Mouse (Mus musculus) large intestine, adult 2 months (tissue): ENCODE data around the gene Fbxw8. TPM values are rescaled to one million over a fixed set of nuclear protein-coding genes. Genes with fewer than 3 reads are reported as not detected.
A peak's percentile ranks its signal among the peaks of the same experiment; 100 is the strongest.

ENCODE experiments used
- DNase-seq: peaks from one replicate; pipeline ENCODE4 v3.0.0-alpha.2; 2012; ENCODE audit warnings: low read depth, low spot score
- WGBS: fragments of 180-500 bp; shearing (Covaris S2); methylation state at CpG from one replicate; pipeline ENCODE4 v1.1.7; 2018; 5-methylcytosine and 5-hydroxymethylcytosine counted together
- polyA plus RNA-seq: library from polyadenylated mRNA; depleted of rRNA; stranded (reverse); fragments of >200 nt; gene quantifications from 2 replicates; pipeline ENCODE4 v1.2.3, GENCODE M21; 2012

Gene Fbxw8
- polyA plus RNA-seq, 1 experiment: 29.4 TPM

DNA sequence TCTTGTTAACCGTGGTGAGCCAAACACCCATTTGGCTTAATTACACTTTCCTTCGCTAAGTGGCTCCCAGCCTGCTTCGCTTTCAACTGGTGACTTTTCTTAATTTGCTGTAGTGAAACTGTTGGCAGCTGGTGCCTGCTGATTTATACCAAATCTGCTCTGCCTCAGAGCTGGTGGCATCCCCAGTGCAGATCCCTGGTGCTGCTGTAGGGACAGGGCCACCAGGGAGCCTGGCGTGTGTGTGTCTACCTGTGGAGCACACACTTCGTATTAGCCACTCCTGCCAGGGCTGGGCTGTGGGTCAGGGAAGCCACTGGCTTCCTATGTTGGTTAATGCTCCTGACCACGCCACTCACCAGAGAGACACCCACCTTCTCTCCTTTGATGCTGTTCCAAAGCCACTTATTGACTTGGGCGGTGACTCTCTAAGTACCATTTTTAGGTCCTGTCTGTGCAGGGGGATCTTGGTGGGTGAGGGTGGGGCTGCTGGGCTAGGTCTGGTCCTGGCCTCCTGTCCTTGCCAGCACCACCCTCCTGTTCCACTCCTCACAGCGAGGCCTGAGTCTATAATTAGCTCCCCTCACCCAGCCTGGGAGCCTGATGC is 97.7 kb downstream of the Fbxw8 start:
- no peak for DNase-seq
- 41% methylated on average over 8 of the region's 8 CpGs for WGBS

DNA sequence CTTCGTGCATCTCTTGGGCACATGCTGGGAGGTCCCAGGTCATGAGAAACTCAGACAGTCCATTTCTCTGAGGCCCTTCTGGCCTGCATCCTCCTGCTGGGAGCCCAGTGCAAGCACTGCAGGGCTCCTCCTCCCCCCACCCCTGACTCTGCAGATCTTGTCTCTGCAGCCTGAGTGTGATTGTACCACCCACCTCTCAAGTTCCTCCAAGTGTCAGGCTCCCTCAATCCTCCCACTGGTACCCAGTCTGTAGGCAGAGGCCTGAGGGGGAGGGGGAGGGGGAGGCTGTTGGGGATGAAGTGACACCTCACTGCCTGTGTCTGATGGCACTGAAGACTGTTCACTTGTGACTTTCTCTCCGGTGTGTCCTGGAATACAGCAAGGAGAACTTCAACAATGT is 102.1 kb downstream of the Fbxw8 start:
- WGBS: 98% methylated on average over 2 of the region's 2 CpGs
- no peak for DNase-seq

DNA sequence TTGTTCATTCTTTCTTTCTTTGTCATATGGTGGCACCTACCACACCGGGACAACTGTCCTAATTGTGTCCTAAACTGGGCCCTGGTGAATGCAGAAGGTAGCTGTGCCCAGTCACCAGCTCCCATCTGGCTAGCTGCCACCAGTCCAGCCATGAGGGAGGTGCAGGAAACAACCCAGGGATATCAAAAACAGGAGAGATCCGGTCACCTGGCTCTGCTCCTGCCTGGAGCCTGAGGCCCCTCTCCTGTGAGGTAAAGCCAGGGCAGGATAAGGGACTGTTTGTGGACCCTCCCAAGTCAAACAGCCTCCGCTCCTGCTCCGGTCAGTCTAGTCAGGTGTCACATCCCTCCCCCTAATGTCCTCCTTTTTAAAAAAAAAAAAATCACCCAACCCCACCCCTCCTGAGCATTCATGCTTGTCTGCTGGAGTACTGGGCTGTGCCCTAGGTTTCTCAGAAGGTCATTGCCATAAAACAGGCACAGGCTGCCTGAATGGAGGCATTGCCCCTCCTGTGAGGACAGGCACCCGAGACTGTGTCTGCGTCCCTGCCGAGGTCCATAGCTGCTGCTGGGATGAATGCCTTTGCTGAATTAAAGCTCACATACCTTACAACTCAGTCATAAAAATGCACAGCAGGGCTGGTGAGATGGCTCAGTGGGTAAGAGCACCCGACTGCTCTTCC is 103.1 kb downstream of the Fbxw8 start:
- DNase-seq: peak; percentile 43
- WGBS: 29% methylated on average over 8 of the region's 8 CpGs

DNA sequence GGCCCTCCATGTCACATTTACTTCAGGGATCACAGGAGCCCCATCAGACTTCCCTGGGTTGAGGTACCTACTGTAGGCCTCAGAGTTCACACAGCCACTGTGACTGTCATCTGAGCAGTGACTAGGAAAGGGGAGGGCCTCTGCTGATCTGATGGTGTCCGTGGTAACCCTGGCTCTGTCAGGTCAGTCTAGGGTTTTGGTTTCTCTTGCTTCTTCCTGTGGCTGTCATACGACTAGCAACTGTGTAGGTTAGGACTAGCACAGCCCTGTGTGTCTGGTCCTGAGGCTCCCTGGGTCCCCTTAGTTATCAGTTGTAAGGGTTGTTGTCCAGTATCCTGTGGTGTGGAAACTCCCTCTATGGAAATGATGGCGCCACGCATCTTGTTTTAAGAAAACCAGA is 104.5 kb downstream of the Fbxw8 start:
- DNase-seq: no peak
- 84% methylated on average over 4 of the region's 4 CpGs for WGBS

DNA sequence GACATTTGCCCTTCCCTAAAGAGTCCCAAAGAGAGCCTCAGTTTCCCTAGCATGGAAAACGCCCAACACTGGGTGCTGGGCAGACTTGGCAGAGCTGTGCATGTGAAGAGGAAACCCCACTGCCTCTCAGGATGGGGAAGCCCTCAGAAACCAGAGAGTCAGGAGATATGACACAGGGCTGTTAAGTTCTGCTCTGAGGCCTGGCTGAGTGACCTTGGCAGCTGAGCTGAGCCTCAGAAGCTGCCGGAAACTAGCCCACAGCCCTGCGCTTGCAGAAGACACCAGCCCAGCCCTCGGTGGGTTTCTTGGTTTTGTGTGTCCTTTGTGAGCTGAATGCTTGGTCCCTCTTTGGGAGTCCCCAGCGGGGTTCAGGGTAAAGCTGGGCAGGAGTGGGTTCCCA is 106.3 kb downstream of the Fbxw8 start:
- DNase-seq: no peak
- WGBS: 78% methylated on average over 5 of the region's 5 CpGs

DNA sequence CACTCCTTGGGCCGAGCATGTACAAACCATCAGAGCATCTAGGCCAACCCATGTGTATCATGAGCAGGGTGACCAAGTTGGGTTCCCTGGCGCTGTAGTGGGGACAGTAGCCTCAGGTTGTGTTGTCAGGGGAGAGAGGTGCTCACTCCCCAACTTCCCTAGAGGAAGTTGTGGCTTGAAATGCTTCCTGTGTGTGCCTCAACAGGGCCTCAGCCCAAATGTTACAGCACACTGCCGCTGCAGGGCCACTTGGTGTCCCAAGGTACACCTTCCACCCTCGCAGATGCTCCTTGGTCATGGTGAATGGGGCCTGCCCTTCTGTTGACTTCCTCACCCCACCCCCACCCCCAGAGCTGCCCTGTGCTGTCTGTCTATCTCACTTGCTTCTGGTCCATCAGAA is 106.9 kb downstream of the Fbxw8 start:
- WGBS: 74% methylated on average over 4 of the region's 4 CpGs
- DNase-seq: no peak

DNA sequence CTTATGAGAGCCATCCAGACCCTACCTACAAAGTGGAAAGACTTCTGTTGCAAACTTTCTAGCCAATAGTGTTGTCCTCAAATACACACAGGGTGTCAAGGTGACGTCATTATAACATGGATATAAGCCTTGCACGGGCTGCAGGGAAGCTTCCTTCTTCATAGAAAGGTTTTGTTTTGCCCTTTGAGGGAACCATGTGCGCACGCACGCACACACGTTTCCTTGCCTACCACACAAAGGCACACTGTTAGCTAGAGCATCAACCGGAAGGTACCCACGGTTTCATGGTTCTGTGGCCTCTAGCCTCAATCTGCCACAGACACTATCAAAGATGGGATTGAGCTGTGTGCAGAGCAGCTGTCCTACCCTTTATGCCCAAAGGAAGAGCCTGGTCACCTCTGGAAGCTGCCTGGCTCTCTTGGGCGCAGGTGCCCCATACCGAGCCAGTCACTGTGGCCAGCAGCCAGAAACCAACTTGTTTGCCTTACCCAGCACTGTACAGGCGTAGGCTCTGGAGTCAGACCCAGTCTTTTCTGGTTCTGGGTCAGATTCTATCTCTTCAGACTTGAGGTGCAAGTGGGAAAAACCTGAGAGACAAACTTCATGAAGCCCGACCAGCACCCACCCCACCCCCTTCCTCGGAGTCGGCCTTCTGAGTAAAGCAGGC is 108.0 kb downstream of the Fbxw8 start:
- 77% methylated on average over 14 of the region's 14 CpGs for WGBS
- DNase-seq: no peak

DNA sequence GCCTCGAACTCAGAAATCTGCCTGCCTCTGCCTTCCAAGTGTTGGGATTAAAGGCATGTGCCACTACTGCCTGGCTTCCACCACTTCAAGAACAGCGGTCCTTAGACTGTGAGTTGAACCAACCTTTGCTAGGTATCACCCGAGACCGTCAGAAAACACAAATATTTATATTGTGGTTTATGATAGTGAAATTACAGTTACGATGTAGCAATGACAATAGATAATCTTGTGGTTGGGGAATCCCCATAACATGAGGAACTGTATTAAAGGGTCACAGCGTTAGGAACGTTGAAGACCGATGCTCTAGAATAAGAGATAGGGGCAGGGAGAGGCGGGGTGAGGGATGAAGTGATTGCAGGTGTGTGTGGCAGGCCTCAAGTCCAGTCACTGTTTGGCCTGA is 109.9 kb downstream of the Fbxw8 start:
- 37% methylated on average over 9 of the region's 9 CpGs for WGBS
- DNase-seq: no peak

DNA sequence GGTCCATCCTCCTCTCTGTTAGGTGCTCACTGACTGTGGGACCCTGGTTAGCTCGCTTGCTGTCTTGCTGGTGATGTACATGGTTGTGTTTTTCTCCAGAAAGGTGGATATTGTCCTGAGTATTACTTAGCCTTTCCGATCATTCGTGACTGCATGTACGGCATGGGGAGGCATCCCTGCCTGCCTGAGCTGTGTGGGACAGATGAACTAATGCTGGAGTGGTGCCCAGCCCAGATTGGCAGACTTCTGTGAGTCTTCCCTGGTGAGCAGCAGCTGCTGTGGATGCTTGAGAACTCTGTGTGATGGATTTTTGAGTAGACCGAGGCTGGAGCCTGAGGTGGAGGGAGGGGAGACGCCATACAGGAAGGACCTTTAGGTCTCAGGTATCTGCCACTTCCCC is 110.4 kb downstream of the Fbxw8 start:
- DNase-seq: no peak
- WGBS: 83% methylated on average over 6 of the region's 6 CpGs

DNA sequence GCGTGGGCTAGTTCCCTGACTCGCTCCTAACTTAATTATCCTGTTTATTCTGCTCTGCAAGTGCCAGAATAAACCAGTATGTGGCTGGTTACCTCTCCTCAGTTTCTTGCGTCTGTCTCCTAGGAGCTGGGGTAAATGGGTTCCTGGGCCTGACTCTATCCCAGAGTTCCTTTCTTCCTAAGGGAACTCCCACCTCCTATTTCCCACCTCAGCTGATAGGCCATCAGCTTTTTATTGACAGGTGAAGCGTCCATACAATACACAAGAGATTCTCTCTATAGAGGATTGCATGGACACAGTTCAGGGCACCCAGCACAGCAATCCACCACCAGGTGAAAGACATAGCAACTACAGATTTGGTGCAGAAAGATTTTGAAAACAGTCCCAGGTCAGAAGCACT is 111.5 kb downstream of the Fbxw8 start:
- DNase-seq: no peak
- WGBS: 71% methylated on average over 4 of the region's 4 CpGs

DNA sequence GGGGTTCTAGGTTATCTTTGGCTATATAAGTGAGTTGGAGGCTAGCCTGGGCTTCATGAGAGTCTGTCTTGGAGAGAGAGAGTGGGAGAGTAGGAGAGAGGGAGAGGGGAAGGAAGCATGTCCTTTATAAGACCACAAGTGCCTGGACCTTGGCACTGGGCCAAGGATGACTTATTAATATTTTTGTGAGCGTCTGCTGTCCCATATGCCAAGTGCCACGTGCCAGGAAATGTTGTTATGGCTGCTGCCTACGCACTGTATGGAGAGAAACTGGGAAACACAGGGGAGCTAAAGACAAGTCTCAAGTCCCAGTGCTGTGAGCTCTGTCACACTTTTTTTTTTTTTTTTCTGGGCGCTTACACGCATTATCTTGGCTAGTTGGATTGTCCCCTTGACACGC is 112.7 kb downstream of the Fbxw8 start:
- WGBS: 81% methylated on average over 6 of the region's 6 CpGs
- DNase-seq: no peak

DNA sequence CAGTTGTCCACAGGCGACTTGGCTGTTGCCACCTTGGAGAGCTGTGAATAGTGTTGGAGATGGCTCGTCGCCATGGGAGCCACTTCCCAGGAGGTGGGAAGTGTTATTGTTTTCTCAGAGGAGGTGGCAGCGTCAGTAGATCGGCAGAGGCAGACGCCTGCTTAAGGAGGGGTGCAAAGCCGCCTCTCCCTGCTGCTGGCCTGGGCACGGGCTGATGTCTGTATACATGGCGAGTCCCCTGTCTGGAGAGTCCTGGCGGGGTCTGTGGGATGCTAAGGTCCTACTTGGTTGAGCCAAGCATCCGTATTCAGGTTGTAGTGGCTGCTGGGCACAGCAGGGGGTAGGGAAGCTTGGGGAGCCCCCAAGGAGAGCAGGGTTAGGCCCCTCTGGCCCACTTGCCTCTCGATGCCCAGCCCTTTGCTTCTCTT is 116.0 kb downstream of the Fbxw8 start:
- WGBS: 69% methylated on average over 12 of the region's 12 CpGs
- DNase-seq: no peak

DNA sequence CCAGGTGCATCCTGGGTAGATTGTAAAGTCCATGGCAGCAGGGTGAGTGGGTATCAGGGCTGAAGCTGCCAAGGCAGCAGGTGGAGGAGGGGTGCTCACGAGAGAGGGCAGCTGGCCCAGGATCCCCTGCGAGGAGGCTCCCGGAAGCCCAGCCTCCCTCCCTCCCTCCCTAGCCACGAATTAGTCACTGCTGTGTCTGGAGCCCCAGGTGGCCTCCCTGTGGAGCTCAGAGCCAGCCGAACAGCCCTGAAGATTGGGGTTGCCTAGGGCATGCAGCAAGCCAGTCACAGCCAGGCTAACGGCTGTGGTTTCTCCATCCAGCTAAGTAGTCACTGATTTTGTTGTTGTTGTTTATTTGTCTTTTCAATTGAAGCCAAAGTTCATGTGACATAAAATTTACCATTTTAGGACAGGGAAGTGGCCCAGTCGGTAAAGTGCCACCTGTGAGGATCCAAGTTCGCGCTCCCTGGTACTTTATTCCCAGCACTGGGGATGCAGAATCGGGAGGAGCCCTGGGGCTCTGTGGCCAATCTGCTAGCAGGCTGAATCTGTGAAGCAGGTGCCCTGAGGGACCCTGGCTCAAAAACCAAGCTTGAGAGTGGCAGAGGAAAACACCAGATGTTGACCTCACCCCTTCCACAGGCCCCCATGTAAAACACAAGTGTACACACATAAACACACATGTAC is 117.3 kb downstream of the Fbxw8 start:
- DNase-seq: no peak
- WGBS: 10% methylated on average over 10 of the region's 10 CpGs

DNA sequence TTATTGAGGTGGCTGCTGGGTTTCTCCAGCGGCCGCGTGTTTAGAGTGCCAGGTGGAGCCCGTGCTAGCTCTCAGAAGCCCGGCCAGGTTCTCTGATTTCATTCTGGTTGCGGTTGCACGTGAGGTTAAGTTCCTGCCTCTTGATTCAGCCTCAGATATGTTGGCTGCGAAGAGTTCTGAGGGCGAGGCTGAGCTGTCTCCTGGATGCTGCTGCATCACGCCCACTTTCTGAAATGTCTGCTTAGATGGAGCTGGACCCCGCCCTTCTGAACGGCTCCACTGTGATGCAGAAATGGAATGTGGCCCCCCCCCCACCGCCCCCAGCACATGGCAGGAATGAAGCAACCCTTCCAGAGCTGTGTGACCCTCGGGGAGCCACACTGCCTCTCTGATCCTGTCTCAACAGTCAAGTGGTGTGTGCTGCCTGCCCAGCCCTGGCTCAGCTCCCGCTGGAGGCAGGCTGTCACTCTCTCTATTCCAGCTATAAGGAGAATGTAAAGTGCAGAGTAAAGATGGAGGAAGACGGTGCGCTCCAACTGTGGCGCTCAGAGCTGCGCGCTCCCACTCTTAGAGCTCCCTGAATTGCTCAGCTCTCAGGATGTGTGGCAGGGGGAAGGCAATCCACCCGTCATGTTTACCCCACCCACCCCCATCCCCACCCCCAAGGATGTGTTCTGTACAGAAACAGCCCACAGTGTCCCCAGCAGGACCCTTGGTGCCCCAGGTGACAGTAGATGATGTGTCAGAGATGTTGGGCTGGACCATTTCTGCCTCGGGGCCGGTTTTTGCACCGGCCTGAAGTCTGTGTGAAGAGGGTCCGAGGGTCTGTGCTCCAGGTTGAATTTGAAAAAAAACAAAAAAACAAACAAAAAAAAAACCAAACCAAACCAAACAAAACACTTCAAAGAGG is 118.1 kb downstream of the Fbxw8 start:
- 41% methylated on average over 25 of the region's 25 CpGs for WGBS
- no peak for DNase-seq

DNA sequence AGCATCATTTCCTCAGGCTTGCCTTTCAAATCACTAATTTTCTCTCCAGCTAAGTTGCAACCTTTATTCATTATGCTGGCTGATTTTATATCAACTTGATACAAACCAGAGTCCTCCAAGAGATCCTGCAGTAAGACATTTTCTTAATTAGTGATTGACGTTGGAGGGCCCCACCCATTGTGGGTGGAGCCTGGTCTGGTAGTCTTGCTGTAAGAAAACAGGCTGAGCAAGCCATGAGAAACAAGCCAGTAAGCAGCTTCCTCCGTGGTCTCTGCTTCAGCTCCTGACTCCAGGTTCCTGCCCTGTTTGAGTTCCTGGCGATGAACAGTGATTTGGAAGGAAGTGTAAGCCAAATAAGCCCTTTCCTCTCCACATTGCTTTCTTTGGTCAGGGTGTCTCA is 119.5 kb downstream of the Fbxw8 start:
- WGBS: 41% methylated on average over 3 of the region's 3 CpGs
- DNase-seq: no peak

DNA sequence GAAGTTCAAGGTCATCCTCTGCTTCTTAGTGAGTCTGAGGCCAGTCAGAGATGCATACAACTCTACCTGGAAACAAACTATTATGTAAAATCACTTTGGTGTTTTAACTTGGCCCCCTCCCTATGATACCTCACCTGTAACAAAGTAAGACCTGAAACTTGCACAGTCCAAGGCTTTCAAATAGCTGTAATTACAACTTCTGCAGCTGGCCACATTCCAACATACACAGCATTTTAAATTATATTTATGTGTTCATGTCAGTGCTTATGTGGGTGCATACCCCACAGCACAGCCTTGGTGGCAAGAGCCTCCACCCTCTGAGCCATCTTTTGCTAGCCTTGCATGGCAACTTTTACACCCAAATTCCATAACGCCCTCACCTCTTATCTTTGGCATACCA is 120.6 kb downstream of the Fbxw8 start:
- 89% methylated on average over 1 of the region's 1 CpGs for WGBS
- no peak for DNase-seq

DNA sequence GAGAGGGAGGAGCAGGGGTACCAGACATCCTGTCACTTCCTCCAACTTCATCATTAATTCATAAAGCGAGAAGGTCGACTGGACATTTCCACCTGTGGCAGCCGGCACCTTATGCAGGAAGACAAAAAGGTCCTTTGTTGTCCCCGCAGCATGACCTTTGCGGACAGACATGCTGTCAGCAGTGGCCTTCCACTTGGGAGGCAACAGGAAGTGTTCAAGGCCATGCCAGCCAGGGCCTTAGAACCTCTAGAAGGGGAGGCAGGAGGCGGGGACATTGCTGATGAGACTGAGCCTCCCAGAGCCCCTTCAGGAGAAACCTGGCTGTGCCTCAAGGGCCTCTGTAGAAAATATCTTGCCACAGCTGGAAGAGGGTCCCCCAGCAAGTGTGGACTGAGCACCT is 121.5 kb downstream of the Fbxw8 start:
- 64% methylated on average over 6 of the region's 6 CpGs for WGBS
- DNase-seq: no peak

DNA sequence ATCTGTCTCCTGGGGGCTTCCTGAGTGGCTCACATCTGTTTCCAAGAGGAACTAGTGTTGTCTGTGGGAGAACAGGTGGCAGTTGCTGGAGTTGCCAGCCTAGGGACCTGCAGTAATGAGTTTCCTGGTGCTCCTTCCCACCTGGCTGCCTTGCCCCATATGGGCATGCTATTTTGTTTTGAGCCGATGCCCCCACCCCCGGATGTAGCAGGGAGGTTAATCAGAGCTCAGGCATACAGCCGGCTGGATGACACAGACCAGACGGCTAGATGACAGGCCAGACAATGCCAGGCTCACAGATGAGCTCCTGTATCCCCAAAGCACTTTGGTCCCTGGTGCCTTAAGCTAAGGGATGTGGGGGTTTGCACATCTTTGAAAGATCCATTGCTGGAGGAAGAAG is 121.9 kb downstream of the Fbxw8 start:
- no peak for DNase-seq
- 36% methylated on average over 4 of the region's 4 CpGs for WGBS

DNA sequence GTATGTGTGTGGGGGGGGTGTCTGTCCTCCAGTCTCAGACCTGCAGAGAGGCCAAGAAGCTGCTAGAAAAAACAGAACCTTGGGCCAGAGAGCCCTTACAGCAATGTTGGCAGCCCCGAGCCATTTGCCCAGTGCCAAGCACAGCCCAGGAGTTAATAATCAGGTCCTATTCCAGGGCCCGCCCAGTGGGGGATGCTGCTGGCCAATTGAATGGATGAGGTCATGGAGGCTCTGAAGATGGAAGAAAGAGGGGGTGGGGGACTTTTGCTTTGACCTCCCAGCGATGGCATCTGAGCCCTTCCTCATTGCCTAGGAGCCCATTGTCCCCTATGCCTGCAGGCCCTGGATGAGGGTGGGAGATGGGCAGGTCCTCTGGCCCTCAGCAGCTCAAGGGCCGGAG is 123.8 kb downstream of the Fbxw8 start:
- 61% methylated on average over 4 of the region's 4 CpGs for WGBS
- DNase-seq: no peak

DNA sequence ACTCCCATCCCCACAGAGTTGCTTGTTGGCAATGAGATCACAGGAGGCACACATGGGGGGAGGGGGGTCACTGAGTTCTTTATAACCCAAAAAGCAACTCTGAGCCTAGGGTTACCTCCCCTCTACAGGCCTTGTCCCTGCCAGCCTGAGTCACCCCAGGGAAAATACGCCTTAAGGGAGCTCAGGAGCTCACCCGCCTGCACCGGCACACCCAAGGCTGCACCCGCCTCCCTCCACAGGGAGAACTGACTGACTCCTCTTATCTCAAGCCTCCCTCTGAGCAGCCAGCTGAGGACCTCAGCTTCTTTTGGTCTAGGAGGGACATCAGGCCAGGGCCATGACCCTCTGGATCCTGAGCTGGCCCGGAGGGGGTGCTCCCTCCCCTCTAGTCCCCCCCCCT is 124.2 kb downstream of the Fbxw8 start:
- WGBS: 24% methylated on average over 5 of the region's 5 CpGs
- no peak for DNase-seq
